Mouse (Mus musculus): ENCODE results near the gene Pak4.
"Not testable (repeated sequence)": the region's sequence is repeated elsewhere in the genome, so short reads cannot be mapped to it uniquely, and the experiment has no call there.

Pak4 gene

GRCm38 (mm10) chr7:28562951-28563350 is 35.0 kb downstream of the Pak4 start:
- DNase-seq (ENCODE audit: low read depth in 2 of 2, low spot score in 2 of 2) = no peak

GRCm38 (mm10) chr7:28562371-28562770 is 35.6 kb downstream of the Pak4 start:
- DNase-seq (ENCODE audit: low read depth in 2 of 2, low spot score in 2 of 2) = no peak

- DNase-seq (ENCODE audit: low read depth in 2 of 2, low spot score in 2 of 2) = no peak
These were observed 36.0 kb downstream of the Pak4 start for GRCm38 (mm10) chr7:28561967-28562366.

GRCm38 (mm10) chr7:28560856-28561255 is 37.1 kb downstream of the Pak4 start:
- DNase-seq (ENCODE audit: low read depth in 2 of 2, low spot score in 2 of 2) = no peak

- DNase-seq (ENCODE audit: low read depth in 2 of 2, low spot score in 2 of 2) = no peak
These were observed 39.5 kb downstream of the Pak4 start for GRCm38 (mm10) chr7:28558486-28558885.

GRCm38 (mm10) chr7:28557708-28558107 is 40.3 kb downstream of the Pak4 start:
- DNase-seq (ENCODE audit: low read depth in 2 of 2, low spot score in 2 of 2) = peak in 1 of 2 experiments; percentile 27

GRCm38 (mm10) chr7:28557069-28557468 is 40.9 kb downstream of the Pak4 start:
- DNase-seq (ENCODE audit: low read depth in 2 of 2, low spot score in 2 of 2) = no peak

GRCm38 (mm10) chr7:28555939-28556535 is 41.9 kb downstream of the Pak4 start:
- DNase-seq (ENCODE audit: low read depth in 2 of 2, low spot score in 2 of 2) = no peak

GRCm38 (mm10) chr7:28553076-28553475 is 44.9 kb downstream of the Pak4 start:
- no peak for DNase-seq (ENCODE audit: low read depth in 2 of 2, low spot score in 2 of 2)

- no peak for DNase-seq (ENCODE audit: low read depth in 2 of 2, low spot score in 2 of 2)
These were observed 50.4 kb downstream of the Pak4 start for GRCm38 (mm10) chr7:28547628-28548027.

GRCm38 (mm10) chr7:28547154-28547553 is 50.8 kb downstream of the Pak4 start, which contains the start of gene Nccrp1:
Nccrp1 (minus strand) TSS chr7:28547254.
- DNase-seq (ENCODE audit: low read depth in 2 of 2, low spot score in 2 of 2) = no peak

GRCm38 (mm10) chr7:28546649-28547048 is 51.3 kb downstream of the Pak4 start:
- DNase-seq (ENCODE audit: low read depth in 2 of 2, low spot score in 2 of 2) = no peak

GRCm38 (mm10) chr7:28545891-28546210 is 52.1 kb downstream of the Pak4 start:
- no peak for DNase-seq (ENCODE audit: low read depth in 2 of 2, low spot score in 2 of 2)

- no peak for DNase-seq (ENCODE audit: low read depth in 2 of 2, low spot score in 2 of 2)
These were observed 52.7 kb downstream of the Pak4 start for GRCm38 (mm10) chr7:28545048-28545890.

- DNase-seq (ENCODE audit: low read depth in 2 of 2, low spot score in 2 of 2) = no peak
These were observed 53.9 kb downstream of the Pak4 start for GRCm38 (mm10) chr7:28544051-28544601.

GRCm38 (mm10) chr7:28540526-28540925 is 57.5 kb downstream of the Pak4 start, which contains the start of gene Sycn:
Sycn (plus strand) TSS chr7:28540885.
- no peak for DNase-seq (ENCODE audit: low read depth in 2 of 2, low spot score in 2 of 2)

- not testable (repeated sequence) for DNase-seq (ENCODE audit: low read depth in 2 of 2, low spot score in 2 of 2)
These were observed 59.1 kb downstream of the Pak4 start for GRCm38 (mm10) chr7:28538886-28539285.

GRCm38 (mm10) chr7:28532005-28532404 is 66.0 kb downstream of the Pak4 start:
- DNase-seq (ENCODE audit: low read depth in 2 of 2, low spot score in 2 of 2) = no peak

- DNase-seq (ENCODE audit: low read depth in 2 of 2, low spot score in 2 of 2) = peak; percentile 75 to 85
These were observed 69.9 kb downstream of the Pak4 start for GRCm38 (mm10) chr7:28527922-28528719.

- DNase-seq (ENCODE audit: low read depth in 2 of 2, low spot score in 2 of 2) = not testable (repeated sequence)
These were observed 75.4 kb downstream of the Pak4 start, which contains the start of gene Ifnl3 for GRCm38 (mm10) chr7:28522536-28522935. Ifnl3 (plus strand) TSS chr7:28522836.

GRCm38 (mm10) chr7:28511441-28511840 is 86.5 kb downstream of the Pak4 start:
- DNase-seq (ENCODE audit: low read depth in 2 of 2, low spot score in 2 of 2) = no peak
